Mouse (Mus musculus) adrenal gland, adult 18-20 months (tissue): ENCODE measurements around the gene Tex44. TPM values are rescaled to one million over a fixed set of nuclear protein-coding genes. Genes with fewer than 3 reads are reported as not detected.

Experiments
- DNase-seq, 2 experiments: peaks; one replicate each; pipeline ENCODE4 v3.0.0; 2021 to 2022; ENCODE audit warnings: low spot score in 2 of 2
- total RNA-seq, 2 experiments: library from RNA; stranded (reverse); gene quantifications; 1 replicate in 1 of 2; 2 replicates in 1 of 2; pipeline ENCODE4 v1.2.3; 2021

Tex44 gene
- total RNA-seq, 2 experiments from 2014 or later = not detected

- DNase-seq = no peak
Observed at GRCm38 (mm10) chr1:86443386-86444172, 17.4 kb downstream of the Tex44 start.

GRCm38 (mm10) chr1:86447596-86448171 is 21.6 kb downstream of the Tex44 start:
- no peak for DNase-seq

GRCm38 (mm10) chr1:86448272-86448671 is 22.1 kb downstream of the Tex44 start:
- DNase-seq = no peak

- no peak for DNase-seq
Observed at GRCm38 (mm10) chr1:86449966-86450365, 23.8 kb downstream of the Tex44 start.

- DNase-seq = no peak
Observed at GRCm38 (mm10) chr1:86452713-86453112, 26.6 kb downstream of the Tex44 start.

- DNase-seq = no peak
Observed at GRCm38 (mm10) chr1:86456892-86457581, 30.9 kb downstream of the Tex44 start.

GRCm38 (mm10) chr1:86459371-86459770 is 33.2 kb downstream of the Tex44 start:
- DNase-seq = no peak

GRCm38 (mm10) chr1:86464223-86464874 is 38.2 kb downstream of the Tex44 start:
- no peak for DNase-seq

GRCm38 (mm10) chr1:86464875-86465224 is 38.7 kb downstream of the Tex44 start:
- no peak for DNase-seq

- DNase-seq = no peak
Observed at GRCm38 (mm10) chr1:86467416-86467815, 41.3 kb downstream of the Tex44 start.

GRCm38 (mm10) chr1:86469876-86470275 is 43.7 kb downstream of the Tex44 start:
- DNase-seq = no peak

- DNase-seq = peak; percentile 67 to 69
Observed at GRCm38 (mm10) chr1:86470519-86471181, 44.5 kb downstream of the Tex44 start.

GRCm38 (mm10) chr1:86471504-86471961 is 45.4 kb downstream of the Tex44 start:
- peak in 1 of 2 experiments; percentile 39 for DNase-seq

- DNase-seq = peak; percentile 60 to 74
Observed at GRCm38 (mm10) chr1:86472197-86472952, 46.2 kb downstream of the Tex44 start.

- DNase-seq = no peak
Observed at GRCm38 (mm10) chr1:86473109-86473760, 47.1 kb downstream of the Tex44 start.
